Mouse (Mus musculus) kidney, postnatal 10 days (tissue): ENCODE measurements around the gene Dclre1c.

Experiments
- DNase-seq: peaks from one replicate; pipeline ENCODE4 v3.0.0; 2021; ENCODE audit warnings: mixed read lengths

The Dclre1c gene

DNA sequence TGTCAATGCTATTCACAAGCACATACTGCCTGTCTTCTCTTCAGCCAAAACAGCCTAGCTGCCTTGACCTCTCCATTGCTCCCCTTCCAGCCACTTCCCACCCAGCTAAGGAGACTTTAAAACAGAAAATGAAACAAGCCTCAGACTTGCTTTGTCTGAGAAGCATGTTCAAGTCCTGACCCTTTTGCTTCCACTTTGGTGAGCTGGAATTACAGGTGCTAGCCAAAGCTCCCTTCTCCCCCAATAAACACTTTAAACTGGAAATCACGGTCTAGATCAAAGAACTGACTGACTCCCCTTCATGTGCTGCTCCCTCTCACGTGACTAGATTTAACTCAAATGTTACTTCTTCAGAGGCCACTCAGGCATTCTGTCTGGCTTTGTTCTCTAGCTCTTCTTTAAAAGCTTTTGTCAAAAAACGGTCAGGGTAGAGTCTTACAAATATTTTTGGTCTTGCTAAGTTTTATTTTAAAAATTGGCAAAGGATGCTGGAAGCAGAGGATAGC lies 51.9 kb downstream of the Dclre1c start:
- DNase-seq: no peak

- DNase-seq: no peak
These were observed 56.3 kb downstream of the Dclre1c start for GRCm38 (mm10) chr2:3480239-3480638.

DNA sequence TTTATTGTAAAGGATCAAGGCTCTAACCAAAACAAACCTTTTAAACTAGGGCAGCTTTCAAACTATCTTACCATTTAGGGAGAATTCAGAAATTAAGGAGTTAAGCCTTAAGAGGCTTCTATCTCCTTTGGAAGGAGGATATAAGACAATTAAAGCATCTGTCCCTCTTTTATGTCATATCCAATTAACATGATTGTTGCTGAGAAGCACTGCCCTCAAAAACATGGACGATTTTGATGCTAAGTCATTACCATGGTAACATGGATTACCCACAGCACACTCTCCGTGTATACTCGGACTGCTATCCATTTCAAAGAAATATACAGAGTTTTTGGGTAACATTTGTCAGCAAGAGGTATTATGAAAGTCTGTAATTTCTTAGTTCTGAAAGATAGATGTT lies 65.9 kb downstream of the Dclre1c start:
- DNase-seq: no peak

GRCm38 (mm10) chr2:3493833-3494409 lies 70.0 kb downstream of the Dclre1c start:
- DNase-seq: no peak

DNA sequence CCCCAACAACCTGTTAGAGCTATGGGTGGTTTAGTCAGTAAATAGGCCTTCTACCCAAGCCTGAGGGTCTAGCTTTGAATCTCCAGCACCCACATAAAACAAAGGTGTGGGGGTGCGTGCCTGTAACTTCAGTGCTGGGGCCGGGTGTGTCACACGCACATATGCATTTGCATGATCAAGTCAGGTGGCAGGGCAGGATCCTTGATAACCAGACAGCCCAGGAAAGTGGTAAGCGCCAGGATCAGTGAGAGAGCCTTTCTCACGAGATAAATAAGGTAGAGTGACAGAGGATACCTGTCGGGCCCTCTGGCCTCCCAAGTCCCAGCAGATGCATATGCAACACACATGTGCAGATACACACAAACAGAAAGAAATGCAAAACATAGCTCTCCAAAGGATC lies 75.6 kb downstream of the Dclre1c start:
- no peak for DNase-seq

- DNase-seq: no peak
These were observed 77.0 kb downstream of the Dclre1c start for GRCm38 (mm10) chr2:3500886-3501285.

GRCm38 (mm10) chr2:3512076-3512475 lies 88.1 kb downstream of the Dclre1c start:
- peak; percentile 42 for DNase-seq

- DNase-seq: peak; percentile 96
These were observed 88.9 kb downstream of the Dclre1c start, which contains the start of the genes Gm45902, Hspa14 and Cdnf for GRCm38 (mm10) chr2:3512552-3513454. TSS of gene Gm45902 (minus strand) at chr2:3512790. TSS of gene Hspa14 (minus strand) at chr2:3512814. TSS of gene Cdnf (plus strand) at chr2:3513030.
